In genomic region chr1:97580270-97580669, GRCm38 (mm10) we compare ENCODE assay signal across 12 mouse cellular contexts.
DNase-seq lines count a peak whose midpoint lies in the region; ATAC-seq lines count a peak whose summit lies in the region.
"Had no signal": no experiment of that assay in that cellular context is flagged by ENCODE, and none has a peak within 500 bp of the region (broad histone marks: within the 10 kb centered on the region; RNA-seq: fewer than 3 reads in every experiment).

No protein-coding gene starts in this region.

- no peaks in the 10 kb centered on the region for H3K27me3 ChIP-seq in intestine, embryonic 15.5 days (replicated peaks)
- no peaks in the 10 kb centered on the region for H3K27me3 ChIP-seq in forebrain, embryonic 15.5 days
- H3K27me3 ChIP-seq: embryonic facial prominence, embryonic 12.5 days; kidney, embryonic 15.5 days had no signal

- ATAC-seq in CD4-positive, CD25-positive, alpha-beta regulatory T cell, adult 4 months = peak; percentile 99
- peak; percentile 71 for ATAC-seq in intestine, embryonic 15.5 days
- no peak for ATAC-seq in forebrain, embryonic 15.5 days (replicated peaks)

- peak; percentile 76 for DNase-seq in A20 (ENCODE audit: low read depth, low spot score)
- peak; percentile 34 to 63 for DNase-seq in spleen, adult 18-20 months
- no peak for DNase-seq in left cerebral cortex, adult 11 months (ENCODE audit: low spot score)
- no peak for DNase-seq in urinary bladder, adult 2 months (ENCODE audit: low spot score)
- no peak for DNase-seq in left cerebral cortex, postnatal 4 days

- H3K4me3 ChIP-seq in intestine, embryonic 15.5 days (replicated peaks) = no peak overlapping the region
- H3K4me3 ChIP-seq in forebrain, embryonic 15.5 days = no peak overlapping the region
- H3K4me3 ChIP-seq: embryonic facial prominence, embryonic 12.5 days; kidney, embryonic 15.5 days; midbrain, embryonic 10.5 days had no signal

- H3K36me3 ChIP-seq in intestine, embryonic 15.5 days = no peaks in the 10 kb centered on the region
- no peaks in the 10 kb centered on the region for H3K36me3 ChIP-seq in forebrain, embryonic 15.5 days
- H3K36me3 ChIP-seq: embryonic facial prominence, embryonic 12.5 days; kidney, embryonic 15.5 days; midbrain, embryonic 10.5 days had no signal

- intact Hi-C loops in left cerebral cortex, postnatal 4 days (cut with DNase I) = no loop called here

- H3K4me1 ChIP-seq in intestine, embryonic 15.5 days (replicated peaks) = no peaks in the 10 kb centered on the region
- no peaks in the 10 kb centered on the region for H3K4me1 ChIP-seq in forebrain, embryonic 15.5 days
- H3K4me1 ChIP-seq: embryonic facial prominence, embryonic 12.5 days; kidney, embryonic 15.5 days; midbrain, embryonic 10.5 days had no signal

- no peak overlapping the region for H3K27ac ChIP-seq in intestine, embryonic 15.5 days
- no peak overlapping the region for H3K27ac ChIP-seq in forebrain, embryonic 15.5 days (replicated peaks)
- H3K27ac ChIP-seq: embryonic facial prominence, embryonic 12.5 days; kidney, embryonic 15.5 days; midbrain, embryonic 10.5 days had no signal

- 76% methylated on average over 3 of the region's 3 CpGs for WGBS in intestine, embryonic 15.5 days
- 83% methylated on average over 3 of the region's 3 CpGs for WGBS in forebrain, embryonic 15.5 days

- no peak overlapping the region for H3K4me2 ChIP-seq in intestine, embryonic 15.5 days (replicated peaks)
- H3K4me2 ChIP-seq in forebrain, embryonic 15.5 days (replicated peaks) = no peak overlapping the region
- H3K4me2 ChIP-seq: embryonic facial prominence, embryonic 12.5 days; heart, embryonic 11.5 days; kidney, embryonic 15.5 days had no signal

- H3K9ac ChIP-seq in intestine, embryonic 15.5 days = no peak overlapping the region
- H3K9ac ChIP-seq in forebrain, embryonic 15.5 days (replicated peaks) = no peak overlapping the region
- H3K9ac ChIP-seq: embryonic facial prominence, embryonic 12.5 days; kidney, embryonic 15.5 days had no signal

- no peaks in the 10 kb centered on the region for H3K9me3 ChIP-seq in intestine, embryonic 15.5 days
- no peaks in the 10 kb centered on the region for H3K9me3 ChIP-seq in forebrain, embryonic 15.5 days
- H3K9me3 ChIP-seq: embryonic facial prominence, embryonic 12.5 days; kidney, embryonic 15.5 days; midbrain, embryonic 10.5 days had no signal

Comparison
In these comparisons a context has a peak if more than half of its experiments do, and no peak if none do; other contexts are left out.
1. DNase-seq: peak in A20 (single experiment) and spleen, adult 18-20 months (2 of 2); none in left cerebral cortex, adult 11 months (single experiment), urinary bladder, adult 2 months (single experiment) and left cerebral cortex, postnatal 4 days (single experiment).